Mouse (Mus musculus) ES-Bruce4 (cell line): ENCODE measurements around the gene Cyth4. TPM values are rescaled to one million over a fixed set of nuclear protein-coding genes. Genes with fewer than 3 reads are reported as not detected.
A peak's percentile ranks its signal among the peaks of the same experiment; 100 is the strongest.

Experiments
- H3K27ac ChIP-seq: 2 replicates; pipeline ENCODE4 v1.5.1; 2012; ENCODE audit warnings: low read length, inconsistent platforms; ENCODE audit not compliant: insufficient read depth
- H3K27me3 ChIP-seq: 2 replicates; pipeline ENCODE4 v1.6.1; 2012; ENCODE audit warnings: mild to moderate bottlenecking, low read length, inconsistent platforms; ENCODE audit not compliant: control insufficient read depth, poor library complexity, insufficient read depth, severe bottlenecking
- H3K36me3 ChIP-seq: 2 replicates; pipeline ENCODE4 v1.6.1; 2012; ENCODE audit warnings: inconsistent platforms, mild to moderate bottlenecking, low read length, moderate library complexity; ENCODE audit not compliant: control insufficient read depth, poor library complexity, insufficient read depth, severe bottlenecking
- H3K4me1 ChIP-seq: one replicate; pipeline ENCODE4 v1.8.1; 2011; ENCODE audit warnings: low read length; ENCODE audit not compliant: control insufficient read depth, insufficient read depth
- H3K4me3 ChIP-seq: 2 replicates; pipeline ENCODE4 v1.5.1; 2011; ENCODE audit warnings: low read depth, mild to moderate bottlenecking, low read length
- H3K9ac ChIP-seq: 2 replicates; pipeline ENCODE4 v1.6.1; 2012; ENCODE audit warnings: low read depth, mild to moderate bottlenecking, inconsistent platforms; ENCODE audit not compliant: poor library complexity, severe bottlenecking
- H3K9me3 ChIP-seq: replicated peaks from 2 replicates; pipeline ENCODE4 v1.6.1; 2012; ENCODE audit warnings: mild to moderate bottlenecking, low read length, inconsistent platforms; ENCODE audit not compliant: control insufficient read depth, poor library complexity, insufficient read depth, severe bottlenecking
- CTCF ChIP-seq: IDR thresholded peaks from one replicate; pipeline ENCODE4 v1.8.1; 2011; ENCODE audit warnings: low read depth, low read length
- EP300 ChIP-seq: IDR thresholded peaks from 2 replicates; pipeline ENCODE4 v1.6.1; 2011; ENCODE audit warnings: low read depth, low read length; ENCODE audit not compliant: insufficient read depth
- POLR2A ChIP-seq: IDR thresholded peaks from one replicate; pipeline ENCODE4 v1.8.1; 2011; ENCODE audit warnings: low read length; ENCODE audit not compliant: insufficient read depth
- polyA plus RNA-seq: library from polyadenylated mRNA; stranded (reverse); fragments of >200 nt; gene quantifications from 2 replicates; pipeline ENCODE4 v1.2.4, GENCODE M21; 2011; ENCODE audit warnings: low read depth; ENCODE audit not compliant: missing spikeins, insufficient read depth, insufficient read length

The Cyth4 gene
- polyA plus RNA-seq: 0.40 and 0.41 TPM in 2 replicates

DNA sequence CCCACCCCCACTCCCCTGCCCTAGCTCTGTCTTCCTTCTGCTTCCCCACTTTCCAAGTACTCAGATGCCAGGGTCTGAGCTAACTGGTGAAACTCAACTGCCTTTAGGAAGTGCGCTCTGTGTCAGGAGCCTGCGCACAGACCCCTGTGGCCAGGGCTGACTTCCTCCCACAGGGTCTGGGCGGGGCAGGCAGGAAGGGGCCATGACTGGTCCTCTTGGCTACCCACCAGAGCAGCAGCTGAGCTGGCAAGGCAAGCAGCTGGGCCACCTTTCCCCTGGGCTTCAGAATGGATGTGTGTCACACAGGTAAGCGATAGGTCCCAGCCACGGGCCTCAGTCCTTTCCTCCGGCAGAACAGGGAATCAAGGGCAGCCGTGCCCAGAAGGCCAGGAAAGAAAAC is at the start of gene Cyth4:
Cyth4 (plus strand) TSS at position 134 of the 400 bp plus-strand sequence.
- H3K4me3 ChIP-seq: no peak within 1 kb of the TSS
- H3K4me1 ChIP-seq: no peaks in the 10 kb centered on the region
- no peak within 1 kb of the TSS for H3K27ac ChIP-seq
- no peaks in the 10 kb centered on the region for H3K9me3 ChIP-seq
- no peak for TF ChIP-seq CTCF
- TF ChIP-seq EP300: no peak
- no peak for TF ChIP-seq POLR2A
- no peak within 1 kb of the TSS for H3K9ac ChIP-seq
- H3K27me3 ChIP-seq: no peaks in the 10 kb centered on the region
- H3K36me3 ChIP-seq: no peaks in the 10 kb centered on the region

DNA sequence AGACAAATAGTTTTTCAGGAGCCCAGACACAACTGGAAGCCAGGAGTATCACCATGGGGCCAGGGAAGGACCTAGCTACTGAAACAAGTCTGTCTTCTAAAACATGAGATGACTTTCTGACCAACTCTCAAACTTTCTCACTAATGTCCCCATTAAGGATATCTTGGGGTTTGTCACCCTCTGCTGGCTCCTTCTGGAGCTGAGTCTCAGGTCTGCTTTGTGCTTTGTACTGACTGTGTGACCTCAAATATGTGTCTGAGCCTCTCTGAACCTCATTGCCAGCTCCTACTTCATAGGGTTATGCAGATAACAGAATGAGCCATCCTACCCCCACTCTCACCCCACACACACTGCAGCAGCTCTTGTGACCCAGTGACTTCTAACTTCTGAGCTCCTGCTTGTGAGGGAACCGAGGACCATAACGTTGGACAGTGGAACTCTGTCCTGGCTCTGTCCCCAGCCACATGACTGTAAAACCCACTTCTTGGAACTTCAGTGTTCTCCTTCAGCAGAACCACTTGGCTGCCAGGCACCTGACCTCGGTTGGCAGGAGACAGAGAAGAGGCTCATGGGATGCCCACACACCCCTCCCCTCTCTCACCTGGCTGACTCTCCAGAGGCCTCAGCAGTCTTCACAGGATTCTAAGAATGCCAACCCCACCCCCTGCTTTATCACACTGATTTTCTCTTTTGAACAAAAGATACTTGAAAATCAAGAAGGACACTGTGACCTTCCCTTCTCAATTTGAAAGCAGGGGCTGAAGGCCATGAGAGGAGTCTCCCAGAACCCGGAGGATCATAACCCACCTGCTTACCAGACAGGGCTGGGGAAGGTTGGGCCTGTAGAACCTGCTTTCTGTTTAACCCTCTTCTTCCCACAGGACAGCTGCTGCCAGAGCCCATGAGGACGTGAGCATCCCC is 49.2 kb upstream of the Cyth4 start:
- no peak overlapping the region for H3K9ac ChIP-seq
- TF ChIP-seq CTCF: no peak
- no peak for TF ChIP-seq POLR2A
- TF ChIP-seq EP300: no peak; the same call in 1 of the 2 replicates
- no peaks in the 10 kb centered on the region for H3K27me3 ChIP-seq
- H3K4me1 ChIP-seq: peaks cover 5% of the 10 kb centered on the region
- H3K4me3 ChIP-seq: no peak overlapping the region
- no peaks in the 10 kb centered on the region for H3K36me3 ChIP-seq
- H3K9me3 ChIP-seq: 0 out of 2 replicates have a peak, but pooled peaks cover 2% of the 10 kb centered on the region
- peak overlapping the region; percentile 59 for H3K27ac ChIP-seq

DNA sequence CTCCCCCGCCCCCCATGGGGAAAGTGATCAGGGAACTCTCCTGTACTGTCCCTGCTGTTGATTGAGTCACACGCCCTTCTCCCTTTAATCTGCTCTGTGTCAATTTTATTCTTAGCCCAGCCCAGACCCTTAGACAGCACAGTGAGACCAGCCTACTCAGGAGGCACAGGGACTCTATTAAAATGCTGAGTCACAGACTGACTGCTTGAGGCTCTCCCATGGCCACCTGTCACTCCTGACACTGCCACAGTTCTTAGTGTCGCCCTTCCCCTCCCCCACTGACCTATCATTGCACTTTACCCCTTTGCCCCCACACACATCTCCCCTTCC is 48.5 kb upstream of the Cyth4 start:
- H3K27me3 ChIP-seq: no peaks in the 10 kb centered on the region
- no peak for TF ChIP-seq POLR2A
- peak; percentile 94 for TF ChIP-seq EP300
- H3K9me3 ChIP-seq: peaks cover 8% of the 10 kb centered on the region; the same call in 1 of the 2 replicates
- no peaks in the 10 kb centered on the region for H3K36me3 ChIP-seq
- no peak overlapping the region for H3K4me3 ChIP-seq
- peaks cover 5% of the 10 kb centered on the region for H3K4me1 ChIP-seq
- peak overlapping the region; percentile 59 for H3K27ac ChIP-seq
- H3K9ac ChIP-seq: no peak overlapping the region

DNA sequence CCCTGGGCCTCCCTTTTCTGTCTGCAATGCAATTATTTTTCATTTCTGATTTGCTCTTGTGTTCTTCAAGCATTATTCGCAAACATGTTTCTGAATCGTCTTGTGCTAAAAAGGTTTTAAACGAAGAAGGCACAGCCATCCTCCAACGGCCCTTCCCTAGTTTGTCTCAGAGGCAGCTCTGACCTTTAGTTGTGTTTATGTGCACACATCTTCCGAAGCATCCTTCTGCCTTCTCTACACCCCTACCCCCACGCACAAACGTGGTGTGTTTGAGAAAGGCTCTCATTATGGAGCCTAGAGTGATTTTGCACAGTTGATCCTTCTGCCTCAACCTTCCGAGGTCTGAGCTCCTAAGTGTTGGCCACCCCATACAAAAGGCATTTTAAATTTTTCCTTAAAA is 48.1 kb upstream of the Cyth4 start:
- H3K9me3 ChIP-seq: peaks cover 10% of the 10 kb centered on the region; the same call in 1 of the 2 replicates
- peaks cover 5% of the 10 kb centered on the region for H3K4me1 ChIP-seq
- no peaks in the 10 kb centered on the region for H3K27me3 ChIP-seq
- H3K9ac ChIP-seq: no peak overlapping the region
- H3K36me3 ChIP-seq: no peaks in the 10 kb centered on the region
- H3K27ac ChIP-seq: peak overlapping the region; percentile 43; the same call in 1 of the 2 replicates
- no peak overlapping the region for H3K4me3 ChIP-seq
- TF ChIP-seq CTCF: no peak
- TF ChIP-seq EP300: no peak
- TF ChIP-seq POLR2A: no peak

DNA sequence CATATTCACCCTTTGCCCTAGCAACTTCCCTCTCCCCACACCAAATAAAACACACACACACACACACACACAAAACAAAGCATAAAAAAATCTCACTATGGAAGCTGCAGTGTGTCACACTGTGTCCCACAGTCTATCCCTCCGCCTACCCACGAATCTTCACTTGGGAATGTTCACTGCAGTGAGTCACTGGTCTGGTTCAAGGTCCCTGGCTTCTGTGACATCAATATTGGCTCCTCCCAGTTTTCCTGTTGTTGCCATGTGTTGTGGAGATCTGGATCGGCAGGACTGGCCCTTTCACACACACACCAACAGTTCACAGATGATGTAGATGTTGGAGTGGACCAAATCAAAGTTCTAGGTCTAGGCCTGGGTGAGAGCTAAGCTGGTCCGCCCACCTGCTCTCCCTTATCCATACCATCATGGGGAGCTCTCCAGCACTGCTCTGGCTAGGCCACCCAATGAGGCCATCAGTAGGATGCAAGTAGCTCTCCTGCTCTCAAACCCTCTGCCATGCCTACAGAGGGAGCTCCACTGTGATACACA is 47.6 kb upstream of the Cyth4 start:
- Histone ChIP-seq H3K9ac (no peak overlapping the region), H3K36me3 (no peaks in the 10 kb centered on the region), H3K27ac (no peak overlapping the region), H3K4me3 (no peak overlapping the region), H3K27me3 (no peaks in the 10 kb centered on the region), H3K9me3 (peaks cover 10% of the 10 kb centered on the region; the same call in 1 of the 2 replicates), H3K4me1 (peaks cover 5% of the 10 kb centered on the region)
- no peak for TF ChIP-seq CTCF
- TF ChIP-seq EP300: no peak
- TF ChIP-seq POLR2A: no peak
